Mouse (Mus musculus) G1E (cell line): Measurements from ENCODE around the gene Csf2rb2. TPM values are rescaled to one million over a fixed set of nuclear protein-coding genes. Genes with fewer than 3 reads are reported as not detected.
"Not testable (repeated sequence)": the region's sequence is repeated elsewhere in the genome, so short reads cannot be mapped to it uniquely, and the experiment has no call there.

ENCODE experiments used
- ATAC-seq: 2 replicates; pipeline ENCODE4 v1.8.0; 2016; ENCODE audit warnings: mild to moderate bottlenecking; ENCODE audit not compliant: insufficient number of reproducible peaks, poor library complexity, low FRiP score, severe bottlenecking; ENCODE audit errors: extremely low read depth
- DNase-seq: peaks from one replicate; pipeline ENCODE4 v3.0.0; 2012; ENCODE audit warnings: low spot score
- H3K27me3 ChIP-seq: 2 replicates; pipeline ENCODE4 v1.6.1; 2012; ENCODE audit warnings: mild to moderate bottlenecking, low read length, inconsistent platforms; ENCODE audit not compliant: insufficient read depth
- H3K36me3 ChIP-seq: replicated peaks from 2 replicates; pipeline ENCODE3; 2012; ENCODE audit warnings: mild to moderate bottlenecking, inconsistent platforms
- H3K4me1 ChIP-seq: 2 replicates; pipeline ENCODE4 v1.6.1; 2012; ENCODE audit warnings: low read depth, low read length, inconsistent platforms, mixed read lengths; ENCODE audit not compliant: insufficient read depth
- H3K4me3 ChIP-seq: 2 replicates; pipeline ENCODE4 v1.5.1; 2012; ENCODE audit warnings: low read depth, mild to moderate bottlenecking, inconsistent platforms, low read length, moderate library complexity, mixed read lengths
- H3K9me3 ChIP-seq: replicated peaks from 2 replicates; pipeline ENCODE4 v1.6.1; 2012; ENCODE audit warnings: inconsistent platforms
- CTCF ChIP-seq: IDR thresholded peaks from 2 replicates; pipeline ENCODE4 v1.5.1; 2012; ENCODE audit warnings: low read depth, low read length, inconsistent platforms, mixed read lengths
- GATA1 ChIP-seq: IDR thresholded peaks from 2 replicates; pipeline ENCODE4 v1.6.1; 2012; ENCODE audit warnings: borderline replicate concordance, low read length, inconsistent platforms, mixed read lengths
- GATA2 ChIP-seq: IDR thresholded peaks from 2 replicates; pipeline ENCODE4 v1.6.1; 2012; ENCODE audit warnings: low read depth, low read length, inconsistent platforms, borderline replicate concordance
- POLR2AphosphoS5 ChIP-seq: IDR thresholded peaks from 2 replicates; pipeline ENCODE4 v1.6.1; 2012; ENCODE audit warnings: low read depth, low read length, inconsistent platforms; ENCODE audit not compliant: insufficient replicate concordance
- TAL1 ChIP-seq: conservative IDR thresholded peaks from 2 replicates; pipeline ENCODE4 v1.6.1; 2012; ENCODE audit warnings: low read depth, low read length, inconsistent platforms, mixed read lengths
- polyA plus RNA-seq: library from polyadenylated mRNA; stranded (reverse); fragments of >175 nt; gene quantifications from 2 replicates; pipeline ENCODE4 v1.2.3, GENCODE M21; 2012
- total RNA-seq, 2 experiments: library from RNA; stranded (forward) in 1 of 2; stranded (reverse) in 1 of 2; fragments of 200-1000 nt in 1 of 2; fragments of >200 nt in 1 of 2; fragmentation: Nextera tagmentation in 1 of 2; gene quantifications; 2 replicates each; pipeline ENCODE4 v1.2.3; 2014 to 2017

The Csf2rb2 gene
- total and polyA plus RNA-seq, 3 experiments, result 15.4 to 46.8 (median 41.9) TPM

GRCm38 (mm10) chr15:78302718-78303117 is 2.8 kb downstream of the Csf2rb2 start:
- Histone ChIP-seq H3K9me3 (no peaks in the 10 kb centered on the region), H3K4me1 (peaks cover 52% of the 10 kb centered on the region), H3K27me3 (peaks cover 66% of the 10 kb centered on the region), H3K4me3 (peak overlapping the region; percentile 24; the same call in 1 of the 2 replicates), H3K36me3 (no peaks in the 10 kb centered on the region)
- TF ChIP-seq POLR2AphosphoS5, result no peak
- no peak for TF ChIP-seq TAL1
- no peak for TF ChIP-seq GATA2
- TF ChIP-seq CTCF, result no peak
- TF ChIP-seq GATA1, result no peak
- DNase-seq (no peak), ATAC-seq (no peak)

GRCm38 (mm10) chr15:78300773-78301172 is 4.7 kb downstream of the Csf2rb2 start:
- ATAC-seq (no peak), DNase-seq (no peak)
- no peaks in the 10 kb centered on the region for H3K9me3 ChIP-seq
- H3K4me3 ChIP-seq, result no peak overlapping the region
- H3K4me1 ChIP-seq, result peaks cover 34% of the 10 kb centered on the region
- H3K36me3 ChIP-seq, result peaks cover 9% of the 10 kb centered on the region
- TF ChIP-seq TAL1 (no peak), GATA1 (no peak), GATA2 (no peak), CTCF (no peak), POLR2AphosphoS5 (no peak)
- H3K27me3 ChIP-seq, result peaks cover 67% of the 10 kb centered on the region

- peaks cover 59% of the 10 kb centered on the region for H3K27me3 ChIP-seq
- no peak overlapping the region for H3K4me3 ChIP-seq
- DNase-seq (no peak), ATAC-seq (no peak)
- TF ChIP-seq GATA1 (no peak), GATA2 (no peak), CTCF (no peak), POLR2AphosphoS5 (no peak), TAL1 (no peak)
- peaks cover 23% of the 10 kb centered on the region for H3K4me1 ChIP-seq
- H3K36me3 ChIP-seq, result peaks cover 9% of the 10 kb centered on the region
- no peaks in the 10 kb centered on the region for H3K9me3 ChIP-seq
These were observed 5.9 kb downstream of the Csf2rb2 start for GRCm38 (mm10) chr15:78299641-78300040.

- H3K4me3 ChIP-seq, result no peak overlapping the region; the same call in 1 of the 2 replicates
- H3K4me1 ChIP-seq, result peaks cover 14% of the 10 kb centered on the region
- ATAC-seq, result 0 out of 2 replicates have a peak, but pooled peaks have one; percentile 8
- H3K27me3 ChIP-seq, result peaks cover 60% of the 10 kb centered on the region
- peaks cover 16% of the 10 kb centered on the region for H3K36me3 ChIP-seq
- H3K9me3 ChIP-seq, result no peaks in the 10 kb centered on the region
- no peak for TF ChIP-seq TAL1
- no peak for TF ChIP-seq CTCF
- TF ChIP-seq POLR2AphosphoS5, result no peak
- TF ChIP-seq GATA2, result no peak
- no peak for TF ChIP-seq GATA1
- DNase-seq, result no peak
These were observed 7.0 kb downstream of the Csf2rb2 start for GRCm38 (mm10) chr15:78298558-78298957.

- TF ChIP-seq GATA2 (no peak), POLR2AphosphoS5 (no peak), CTCF (no peak), TAL1 (no peak), GATA1 (no peak)
- DNase-seq, result no peak
- 0 out of 2 replicates have a peak, but pooled peaks cover 2% of the 10 kb centered on the region for H3K9me3 ChIP-seq
- no peak for ATAC-seq
- peaks cover 71% of the 10 kb centered on the region for H3K27me3 ChIP-seq
- peaks cover 3% of the 10 kb centered on the region; the same call in 1 of the 2 replicates for H3K4me1 ChIP-seq
- H3K4me3 ChIP-seq, result no peak overlapping the region
- H3K36me3 ChIP-seq, result peaks cover 27% of the 10 kb centered on the region
These were observed 11.8 kb downstream of the Csf2rb2 start for GRCm38 (mm10) chr15:78293716-78294115.

- not testable (repeated sequence) for DNase-seq, ATAC-seq, H3K4me3 ChIP-seq, H3K4me1 ChIP-seq, H3K9me3 ChIP-seq
- Histone ChIP-seq H3K27me3 (peaks cover 71% of the 10 kb centered on the region), H3K36me3 (peaks cover 27% of the 10 kb centered on the region)
These were observed 12.3 kb downstream of the Csf2rb2 start for GRCm38 (mm10) chr15:78293228-78293627.

GRCm38 (mm10) chr15:78289775-78290174 is 15.7 kb downstream of the Csf2rb2 start:
- H3K4me3 ChIP-seq, H3K9me3 ChIP-seq, H3K4me1 ChIP-seq, ATAC-seq, DNase-seq: not testable (repeated sequence)
- Histone ChIP-seq H3K27me3 (peaks cover 73% of the 10 kb centered on the region), H3K36me3 (peaks cover 24% of the 10 kb centered on the region)
